Mouse (Mus musculus) liver, embryonic 13.5 days (tissue): ENCODE results near the gene Slc6a20b. TPM values are rescaled to one million over a fixed set of nuclear protein-coding genes. Genes with fewer than 3 reads are reported as not detected.

Experiments used
- ATAC-seq: fragments of 200-750 bp; cut with Nextera tagmentation; 2 replicates; pipeline ENCODE4 v1.8.0; 2017; ENCODE audit warnings: low read depth, mild to moderate bottlenecking, moderate number of reproducible peaks, moderate library complexity
- DNase-seq: peaks from one replicate; pipeline ENCODE4 v3.0.0; 2022
- H3K27ac ChIP-seq: fragments of 300-500 bp; sonication (generic); 2 replicates; pipeline ENCODE4 v1.5.1; 2015; ENCODE audit warnings: moderate library complexity, mild to moderate bottlenecking, inconsistent platforms
- H3K27me3 ChIP-seq: fragments of 300-500 bp; sonication (generic); 2 replicates; pipeline ENCODE4 v1.6.1; 2015; ENCODE audit warnings: mild to moderate bottlenecking, inconsistent platforms
- H3K36me3 ChIP-seq: fragments of 300-500 bp; sonication (generic); 2 replicates; pipeline ENCODE4 v1.6.1; 2015; ENCODE audit warnings: mild to moderate bottlenecking, inconsistent platforms
- H3K4me1 ChIP-seq: fragments of 300-500 bp; sonication (generic); replicated peaks from 2 replicates; pipeline ENCODE4 v1.6.1; 2015; ENCODE audit warnings: inconsistent platforms
- H3K4me2 ChIP-seq: fragments of 300-500 bp; sonication (generic); 2 replicates; pipeline ENCODE4 v1.6.1; 2015; ENCODE audit warnings: inconsistent platforms, mild to moderate bottlenecking, moderate library complexity
- H3K4me3 ChIP-seq: fragments of 300-500 bp; sonication (generic); replicated peaks from 2 replicates; pipeline ENCODE4 v1.5.1; 2015; ENCODE audit warnings: mild to moderate bottlenecking, inconsistent platforms
- H3K9ac ChIP-seq: fragments of 300-500 bp; sonication (generic); 2 replicates; pipeline ENCODE4 v1.6.1; 2015; ENCODE audit warnings: mild to moderate bottlenecking, inconsistent platforms
- H3K9me3 ChIP-seq: fragments of 300-500 bp; sonication (generic); replicated peaks from 2 replicates; pipeline ENCODE4 v1.6.1; 2016; ENCODE audit warnings: inconsistent platforms
- WGBS: fragments of 180-500 bp; shearing (Covaris S2); methylation state at CpG from one replicate; pipeline ENCODE4 v1.1.7; 2015; ENCODE audit not compliant: insufficient replicate concordance; 5-methylcytosine and 5-hydroxymethylcytosine counted together
- polyA plus RNA-seq: library from polyadenylated mRNA; unstranded; fragments of >200 nt; fragmentation: Nextera tagmentation; extraction: Ambion mirVana; gene quantifications from 2 replicates; pipeline ENCODE4 v1.2.1, GENCODE M21; 2015

Gene Slc6a20b
- polyA plus RNA-seq, 1 experiment from 2014 or later = 0.07 TPM

DNA sequence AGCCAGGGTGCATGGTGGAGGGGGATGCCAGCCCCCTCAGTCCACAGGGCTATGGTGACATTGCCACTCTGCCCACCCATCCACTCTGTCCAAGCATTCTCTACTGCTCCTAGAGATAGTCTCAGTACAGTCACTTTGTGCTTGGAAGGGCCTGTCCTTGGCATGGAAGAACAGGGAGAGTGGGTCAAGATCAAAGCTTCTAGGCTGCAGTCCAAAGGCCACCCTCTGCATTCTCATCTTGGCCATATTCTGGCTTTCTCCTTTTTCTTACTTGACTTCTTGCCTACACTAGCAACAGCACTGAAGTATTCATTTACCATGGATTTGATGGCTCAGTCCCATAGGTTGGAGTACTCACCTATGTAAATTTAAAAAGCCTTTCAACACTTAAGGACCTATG, 5.9 kb upstream of the Slc6a20b start:
- no peak overlapping the region for H3K4me2 ChIP-seq
- H3K4me3 ChIP-seq = no peak overlapping the region
- no peak overlapping the region for H3K27ac ChIP-seq
- no peaks in the 10 kb centered on the region for H3K27me3 ChIP-seq
- DNase-seq (no peak), ATAC-seq (no peak)
- H3K4me1 ChIP-seq = no peaks in the 10 kb centered on the region
- no peaks in the 10 kb centered on the region for H3K9me3 ChIP-seq
- no peaks in the 10 kb centered on the region for H3K36me3 ChIP-seq
- H3K9ac ChIP-seq = no peak overlapping the region

GRCm38 (mm10) chr9:123636771-123637170, 4.4 kb upstream of the Slc6a20b start:
- Histone ChIP-seq H3K4me3 (no peak overlapping the region), H3K27me3 (no peaks in the 10 kb centered on the region), H3K36me3 (no peaks in the 10 kb centered on the region), H3K4me2 (no peak overlapping the region), H3K9me3 (no peaks in the 10 kb centered on the region), H3K27ac (no peak overlapping the region), H3K4me1 (no peaks in the 10 kb centered on the region), H3K9ac (no peak overlapping the region)
- DNase-seq = no peak
- 57% methylated on average over 5 of the region's 5 CpGs for WGBS
- no peak for ATAC-seq

- 62% methylated on average over 3 of the region's 3 CpGs for WGBS
- DNase-seq = no peak
- Histone ChIP-seq H3K4me2 (no peak overlapping the region), H3K9ac (no peak overlapping the region), H3K27me3 (no peaks in the 10 kb centered on the region), H3K27ac (no peak overlapping the region), H3K9me3 (no peaks in the 10 kb centered on the region), H3K36me3 (no peaks in the 10 kb centered on the region), H3K4me3 (no peak overlapping the region), H3K4me1 (no peaks in the 10 kb centered on the region)
- ATAC-seq = no peak
Measured at GRCm38 (mm10) chr9:123632993-123633392, 628 bp upstream of the Slc6a20b start.

DNA sequence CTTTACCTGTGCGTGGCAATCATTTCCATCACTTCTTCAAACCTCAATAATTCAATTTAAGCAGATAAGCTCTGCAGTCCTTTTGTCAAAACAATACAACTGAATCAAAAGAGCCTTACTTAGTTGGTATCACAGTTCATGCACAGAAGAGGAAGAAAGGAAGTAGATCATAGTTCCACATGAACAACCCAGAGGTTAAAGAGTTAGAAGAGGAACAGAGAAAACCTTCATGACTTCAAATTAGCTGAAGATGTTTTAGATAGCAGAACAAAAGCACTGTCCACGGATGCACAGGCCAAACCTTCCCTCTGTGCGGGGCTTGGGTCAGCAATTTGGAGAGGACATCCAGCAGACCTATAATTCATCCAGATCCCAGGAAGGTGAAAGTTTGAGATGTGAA, 699 bp downstream of the Slc6a20b start:
- H3K9ac ChIP-seq = no peak overlapping the region
- H3K9me3 ChIP-seq = no peaks in the 10 kb centered on the region
- WGBS = 61% methylated on average over 3 of the region's 3 CpGs
- H3K27ac ChIP-seq = no peak overlapping the region
- no peak overlapping the region for H3K4me3 ChIP-seq
- no peak overlapping the region for H3K4me2 ChIP-seq
- H3K36me3 ChIP-seq = no peaks in the 10 kb centered on the region
- H3K4me1 ChIP-seq = no peaks in the 10 kb centered on the region
- DNase-seq (no peak), ATAC-seq (no peak)
- no peaks in the 10 kb centered on the region for H3K27me3 ChIP-seq

DNA sequence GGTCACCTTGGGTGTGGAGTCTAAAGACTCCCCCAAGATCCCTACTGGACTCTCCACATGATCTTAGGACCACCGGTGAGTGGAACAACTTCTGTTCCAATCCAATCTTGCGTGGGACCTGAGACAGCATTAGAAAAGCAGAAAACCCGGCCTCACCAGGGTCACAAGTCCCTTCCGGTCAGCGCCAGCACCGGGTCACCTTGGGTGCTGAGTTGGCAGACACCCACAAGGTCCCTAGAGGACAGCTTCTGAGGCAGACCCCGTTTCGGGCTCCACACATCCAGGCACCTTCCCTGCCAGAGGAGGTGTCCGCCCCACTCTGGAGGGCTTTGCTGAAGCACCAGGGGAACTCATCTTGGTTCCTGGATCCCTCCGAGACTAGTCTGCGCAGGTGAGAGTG, 6.5 kb downstream of the Slc6a20b start:
- Histone ChIP-seq H3K27me3 (no peaks in the 10 kb centered on the region), H3K9ac (no peak overlapping the region), H3K4me1 (no peaks in the 10 kb centered on the region), H3K4me3 (no peak overlapping the region), H3K4me2 (no peak overlapping the region), H3K36me3 (no peaks in the 10 kb centered on the region), H3K27ac (no peak overlapping the region), H3K9me3 (no peaks in the 10 kb centered on the region)
- WGBS = 83% methylated on average over 11 of the region's 11 CpGs
- DNase-seq (no peak), ATAC-seq (no peak)

DNA sequence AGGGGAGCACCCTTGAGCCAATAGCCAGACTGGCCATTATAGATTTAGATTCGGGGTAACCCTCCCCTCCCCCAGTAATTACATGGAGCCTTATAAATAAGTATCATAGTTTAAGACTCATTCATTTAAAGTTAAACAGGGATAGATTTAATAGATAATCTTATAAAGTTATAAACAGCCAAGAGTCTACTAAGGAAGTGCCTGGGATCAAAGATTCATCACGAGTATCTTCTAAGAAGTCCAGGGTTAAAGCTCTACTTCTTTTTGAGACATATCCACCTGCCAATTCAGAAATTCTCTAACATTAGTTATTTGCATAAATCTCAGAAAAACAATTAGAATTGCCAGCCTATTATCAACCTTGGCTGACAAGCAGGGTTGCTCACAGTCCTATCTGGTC, 7.6 kb downstream of the Slc6a20b start:
- no peak for ATAC-seq
- no peak overlapping the region for H3K4me3 ChIP-seq
- 54% methylated on average over 2 of the region's 2 CpGs for WGBS

DNA sequence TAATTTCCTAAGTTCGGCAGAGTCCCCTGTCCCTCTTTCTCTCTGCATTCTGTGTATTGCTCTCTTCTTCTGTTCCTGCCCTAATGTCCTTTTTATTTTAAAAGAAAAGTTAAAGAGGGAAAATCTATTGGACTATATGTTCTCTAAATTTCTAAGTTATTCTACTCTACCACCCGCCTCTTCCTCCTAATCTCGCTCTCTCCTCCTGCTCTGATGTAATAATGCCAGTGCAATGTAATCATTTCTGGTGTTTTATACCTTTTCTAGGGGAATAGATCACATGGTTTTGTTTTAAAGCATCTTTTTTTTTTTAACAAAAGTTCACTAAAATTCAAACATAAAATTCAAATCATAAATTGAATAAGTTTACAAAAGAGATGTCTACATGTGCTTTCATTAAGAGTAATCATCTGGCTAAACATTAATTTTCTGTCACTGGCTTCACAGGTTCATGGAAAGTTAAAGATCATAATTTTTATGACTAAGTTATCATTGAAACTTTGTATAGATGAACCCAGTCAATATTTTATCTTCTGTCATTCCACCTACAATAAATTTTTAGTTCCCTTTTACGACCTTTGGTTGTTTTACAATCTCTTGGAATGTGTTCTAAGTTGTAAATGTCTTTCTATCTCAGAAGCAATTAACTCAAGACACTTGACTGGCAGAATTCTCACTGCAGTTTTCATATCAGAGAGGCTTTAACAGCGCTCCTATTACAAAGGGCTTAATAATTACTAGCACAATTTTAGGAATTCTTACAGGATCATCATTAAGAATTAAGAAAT, 11.9 kb downstream of the Slc6a20b start:
- H3K9ac ChIP-seq = no peak overlapping the region
- H3K4me2 ChIP-seq = no peak overlapping the region
- no peaks in the 10 kb centered on the region for H3K4me1 ChIP-seq
- no peaks in the 10 kb centered on the region for H3K9me3 ChIP-seq
- no peak for ATAC-seq
- no peaks in the 10 kb centered on the region for H3K27me3 ChIP-seq
- 68% methylated on average over 5 of the region's 5 CpGs for WGBS
- no peaks in the 10 kb centered on the region for H3K36me3 ChIP-seq
- no peak for DNase-seq
- H3K27ac ChIP-seq = no peak overlapping the region
- H3K4me3 ChIP-seq = no peak overlapping the region

More for the DNA sequence above, 7.6 kb downstream of the Slc6a20b start:
- no peak overlapping the region for H3K4me2 ChIP-seq
- DNase-seq = no peak
- no peaks in the 10 kb centered on the region for H3K9me3 ChIP-seq
- H3K36me3 ChIP-seq = no peaks in the 10 kb centered on the region
- H3K27me3 ChIP-seq = no peaks in the 10 kb centered on the region
- no peak overlapping the region for H3K27ac ChIP-seq
- no peak overlapping the region for H3K9ac ChIP-seq
- H3K4me1 ChIP-seq = no peaks in the 10 kb centered on the region

- no peak overlapping the region for H3K4me2 ChIP-seq
- no peak overlapping the region for H3K4me3 ChIP-seq
- no peak overlapping the region for H3K9ac ChIP-seq
- no peaks in the 10 kb centered on the region for H3K9me3 ChIP-seq
- 56% methylated on average over 1 of the region's 1 CpGs for WGBS
- no peaks in the 10 kb centered on the region for H3K36me3 ChIP-seq
- no peak for ATAC-seq
- H3K27me3 ChIP-seq = no peaks in the 10 kb centered on the region
- no peak overlapping the region for H3K27ac ChIP-seq
- H3K4me1 ChIP-seq = no peaks in the 10 kb centered on the region; the same call in 1 of the 2 replicates
- no peak for DNase-seq
Measured at GRCm38 (mm10) chr9:123601529-123601928, 30.8 kb downstream of the Slc6a20b start.

DNA sequence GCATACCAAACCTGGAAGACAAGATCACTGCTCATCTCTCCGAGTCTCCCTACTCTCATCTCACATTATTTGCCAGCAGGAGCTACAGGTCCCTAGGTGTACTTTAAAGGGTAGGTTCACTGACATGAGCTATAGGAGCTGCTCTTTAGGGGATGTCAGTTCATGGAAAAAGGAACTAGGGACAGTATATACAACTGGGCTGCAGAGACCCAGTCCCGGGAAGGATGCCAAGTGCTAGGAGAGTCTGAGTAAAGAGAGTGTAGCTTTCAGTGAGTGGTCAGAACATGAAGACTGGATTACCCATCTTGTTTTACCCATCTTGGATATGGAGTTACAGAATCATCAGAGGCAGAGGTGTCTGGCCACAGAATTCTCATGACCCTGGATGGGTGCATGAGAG, 35.0 kb downstream of the Slc6a20b start:
- DNase-seq = no peak
- Histone ChIP-seq H3K36me3 (peaks cover 9% of the 10 kb centered on the region; the same call in 1 of the 2 replicates), H3K27ac (no peak overlapping the region), H3K27me3 (no peaks in the 10 kb centered on the region), H3K4me3 (no peak overlapping the region), H3K4me2 (no peak overlapping the region), H3K9ac (no peak overlapping the region), H3K9me3 (no peaks in the 10 kb centered on the region), H3K4me1 (no peaks in the 10 kb centered on the region; the same call in 1 of the 2 replicates)
- ATAC-seq = no peak
- 80% methylated on average over 2 of the region's 2 CpGs for WGBS

DNA sequence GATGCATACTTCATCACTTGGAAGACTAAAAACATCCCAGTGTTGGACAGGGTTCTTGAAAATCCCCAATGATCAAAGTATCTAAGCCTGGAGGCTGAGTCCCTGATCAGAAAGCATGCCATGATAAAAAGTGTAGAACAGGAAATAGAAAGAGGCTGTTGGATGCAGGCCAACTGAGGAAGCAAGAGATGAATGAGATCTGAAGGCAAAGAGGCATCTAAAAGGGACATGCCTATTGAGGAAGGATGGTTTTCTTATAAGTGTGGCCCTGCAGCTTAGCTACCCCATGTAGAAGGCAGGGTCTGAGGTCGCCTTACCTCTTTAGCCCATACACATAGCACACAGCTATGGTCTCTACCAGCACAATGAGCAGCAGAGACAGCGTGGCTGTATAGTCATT, 35.5 kb downstream of the Slc6a20b start:
- no peaks in the 10 kb centered on the region for H3K27me3 ChIP-seq
- no peaks in the 10 kb centered on the region for H3K4me1 ChIP-seq
- H3K9me3 ChIP-seq = no peaks in the 10 kb centered on the region
- ATAC-seq (no peak), DNase-seq (no peak)
- H3K36me3 ChIP-seq = peaks cover 11% of the 10 kb centered on the region; the same call in 1 of the 2 replicates
- H3K4me2 ChIP-seq = no peak overlapping the region
- no peak overlapping the region for H3K27ac ChIP-seq
- no peak overlapping the region for H3K4me3 ChIP-seq
- H3K9ac ChIP-seq = no peak overlapping the region
- 59% methylated on average over 2 of the region's 2 CpGs for WGBS

DNA sequence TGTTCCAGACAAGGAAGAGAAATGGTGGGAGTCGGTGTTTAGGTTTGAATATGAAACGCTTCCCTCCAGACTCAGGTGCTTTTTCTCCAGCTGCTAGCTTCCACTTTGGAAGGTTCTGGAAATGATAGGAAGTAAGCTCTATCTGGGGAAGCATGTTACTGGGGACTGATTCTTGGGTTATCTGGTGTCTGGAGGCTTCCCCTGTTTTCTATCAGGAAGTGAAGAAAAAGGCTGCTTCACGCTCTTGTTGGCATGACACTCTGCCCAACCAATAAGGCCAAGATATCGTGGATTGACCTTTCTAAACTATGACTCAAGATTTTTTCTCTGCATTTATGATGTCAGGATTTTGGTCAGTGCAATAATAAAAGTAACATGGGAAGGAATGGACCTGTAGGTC, 37.2 kb downstream of the Slc6a20b start:
- H3K27me3 ChIP-seq = no peaks in the 10 kb centered on the region
- no peak for ATAC-seq
- H3K4me3 ChIP-seq = no peak overlapping the region
- WGBS = 78% methylated on average over 4 of the region's 4 CpGs
- H3K4me2 ChIP-seq = no peak overlapping the region
- H3K4me1 ChIP-seq = no peaks in the 10 kb centered on the region
- H3K27ac ChIP-seq = no peak overlapping the region
- H3K9me3 ChIP-seq = no peaks in the 10 kb centered on the region
- H3K9ac ChIP-seq = no peak overlapping the region
- no peak for DNase-seq
- peaks cover 11% of the 10 kb centered on the region; the same call in 1 of the 2 replicates for H3K36me3 ChIP-seq

DNA sequence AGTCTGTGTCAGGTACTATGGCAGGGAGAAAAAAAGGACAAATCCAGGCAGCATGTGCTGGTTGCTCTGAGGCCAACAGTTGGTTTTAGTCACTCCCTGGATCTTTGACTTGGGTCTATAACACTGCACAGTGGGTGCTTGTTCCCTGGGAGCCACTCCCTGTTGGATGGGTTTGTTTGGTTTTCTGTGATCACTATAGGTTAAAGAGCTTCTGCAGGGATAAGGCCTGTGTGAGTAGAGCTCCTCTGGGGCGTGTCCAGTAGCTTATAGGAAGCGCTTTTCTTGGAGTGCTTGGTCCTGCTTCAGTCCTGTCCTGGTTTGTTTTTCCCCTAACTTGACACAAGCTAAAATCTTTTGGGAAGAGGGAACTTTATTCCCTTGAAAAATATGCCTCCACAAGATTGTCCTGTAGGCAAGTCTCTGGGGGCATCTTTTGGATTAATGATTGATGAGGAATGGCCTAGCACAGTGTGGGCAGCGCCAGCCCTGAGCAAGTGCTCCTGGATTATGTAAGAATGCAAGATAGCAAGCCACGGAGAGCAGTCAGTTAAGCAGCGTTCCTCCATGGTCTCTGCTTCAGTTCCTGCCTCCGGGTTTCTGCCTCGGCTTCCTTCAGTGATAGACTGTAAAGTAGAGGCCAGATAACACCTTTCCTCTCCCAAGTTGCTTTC, 43.0 kb downstream of the Slc6a20b start:
- H3K4me2 ChIP-seq = no peak overlapping the region
- 42% methylated on average over 7 of the region's 7 CpGs for WGBS
- H3K27ac ChIP-seq = peak overlapping the region; percentile 16; the same call in 1 of the 2 replicates
- ATAC-seq (peak; percentile 85), DNase-seq (no peak)
- peaks cover 28% of the 10 kb centered on the region for H3K36me3 ChIP-seq
- H3K9me3 ChIP-seq = no peaks in the 10 kb centered on the region
- no peak overlapping the region for H3K9ac ChIP-seq
- no peaks in the 10 kb centered on the region for H3K27me3 ChIP-seq
- H3K4me3 ChIP-seq = no peak overlapping the region
- no peaks in the 10 kb centered on the region; the same call in 1 of the 2 replicates for H3K4me1 ChIP-seq
